Mouse (Mus musculus) kidney, adult 2 months (tissue): ENCODE data around the gene Scfd2.

Experiments
- CTCF ChIP-seq: fragments of 200-500 bp; conservative IDR thresholded peaks from 2 replicates; pipeline ENCODE4 v1.5.1; 2011; ENCODE audit warnings: low read depth, mild to moderate bottlenecking, control low read depth, low read length, moderate library complexity, mixed read lengths; ENCODE audit not compliant: insufficient read depth, insufficient read length
- POLR2A ChIP-seq: fragments of 200-500 bp; IDR thresholded peaks from one replicate; pipeline ENCODE4 v1.6.1; 2011; ENCODE audit warnings: low read depth, low read length, control low read depth

DNA sequence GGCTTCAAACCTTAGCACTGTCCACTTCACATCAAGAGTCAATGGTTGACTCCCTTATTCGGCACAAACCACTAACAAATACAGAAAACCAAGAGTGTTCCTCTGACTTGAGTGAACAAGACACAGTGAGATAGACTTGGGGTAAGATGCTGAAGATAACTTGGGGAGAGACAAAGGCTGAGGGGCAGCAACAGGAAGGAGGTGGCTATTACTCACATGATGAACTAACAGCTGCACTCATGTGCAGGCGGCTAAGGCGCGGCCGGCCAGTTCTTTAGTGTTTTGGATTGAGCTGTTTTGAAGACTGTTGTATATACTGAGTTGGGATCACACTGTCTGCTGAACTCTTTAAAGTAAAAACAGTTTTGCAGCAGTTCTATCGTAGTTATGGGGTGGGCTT is 205.3 kb downstream of the Scfd2 start:
- TF ChIP-seq POLR2A (no peak), CTCF (no peak)
